Mouse (Mus musculus): Measurements from ENCODE around the gene Slc9a3r2. TPM values are rescaled to one million over a fixed set of nuclear protein-coding genes. Genes with fewer than 3 reads are reported as not detected.

Slc9a3r2 gene
- polyA plus RNA-seq, 1 experiment from 2014 or later, result 12.5 TPM

- WGBS (ENCODE audit: insufficient replicate concordance), result 56% methylated on average over 5 of the region's 5 CpGs
- ATAC-seq (no peak), DNase-seq (no peak)
- Histone ChIP-seq H3K4me1 (ENCODE audit: insufficient read depth) (peaks cover 25% of the 10 kb centered on the region), H3K36me3 (replicated peaks; ENCODE audit: insufficient read depth, low read length) (peaks cover 15% of the 10 kb centered on the region; the same call in 1 of the 2 replicates), H3K4me2 (ENCODE audit: low read depth, low read length) (no peak overlapping the region), H3K9ac (replicated peaks) (no peak overlapping the region), H3K27ac (ENCODE audit: low read depth) (no peak overlapping the region), H3K4me3 (ENCODE audit: low read depth, low read length) (no peak overlapping the region), H3K27me3 (ENCODE audit: insufficient read depth, low read length) (peaks cover 38% of the 10 kb centered on the region), H3K9me3 (ENCODE audit: low read length) (no peaks in the 10 kb centered on the region)
- TF ChIP-seq EP300 (IDR thresholded peaks at IDR 0.05; ENCODE audit: low read depth), result no peak
- TF ChIP-seq CTCF (IDR thresholded peaks at IDR 0.05; ENCODE audit: low read depth), result no peak
Observed at GRCm38 (mm10) chr17:24692385-24692784, 42.3 kb upstream of the Slc9a3r2 start.

- TF ChIP-seq EP300 (IDR thresholded peaks at IDR 0.05; ENCODE audit: low read depth), result no peak
- no peak for TF ChIP-seq CTCF (IDR thresholded peaks at IDR 0.05; ENCODE audit: low read depth)
- Histone ChIP-seq H3K4me2 (ENCODE audit: low read depth, low read length) (peak within 1 kb of the TSS; percentile 57), H3K27ac (ENCODE audit: low read depth) (no peak within 1 kb of the TSS), H3K4me1 (ENCODE audit: insufficient read depth) (peaks cover 18% of the 10 kb centered on the region), H3K9me3 (ENCODE audit: low read length) (no peaks in the 10 kb centered on the region), H3K4me3 (ENCODE audit: low read depth, low read length) (peak within 1 kb of the TSS; percentile 34), H3K27me3 (ENCODE audit: insufficient read depth, low read length) (peaks cover 41% of the 10 kb centered on the region), H3K9ac (replicated peaks) (no peak within 1 kb of the TSS), H3K36me3 (replicated peaks; ENCODE audit: insufficient read depth, low read length) (peaks cover 15% of the 10 kb centered on the region; the same call in 1 of the 2 replicates)
- 1% methylated on average over 47 of the region's 55 CpGs for WGBS (ENCODE audit: insufficient replicate concordance)
- ATAC-seq, result no peak
- no peak for DNase-seq
Observed at GRCm38 (mm10) chr17:24689251-24690081, 39.3 kb upstream of the Slc9a3r2 start, which contains the start of gene Syngr3. Syngr3 (minus strand) TSS chr17:24689955.

GRCm38 (mm10) chr17:24687599-24687998 lies 37.5 kb upstream of the Slc9a3r2 start:
- Histone ChIP-seq H3K4me3 (ENCODE audit: low read depth, low read length) (peak overlapping the region; percentile 43), H3K36me3 (replicated peaks; ENCODE audit: insufficient read depth, low read length) (0 out of 2 replicates have a peak, but pooled peaks cover 3% of the 10 kb centered on the region), H3K27me3 (ENCODE audit: insufficient read depth, low read length) (peaks cover 41% of the 10 kb centered on the region), H3K27ac (ENCODE audit: low read depth) (no peak overlapping the region), H3K4me1 (ENCODE audit: insufficient read depth) (peaks cover 18% of the 10 kb centered on the region), H3K9me3 (ENCODE audit: low read length) (no peaks in the 10 kb centered on the region), H3K9ac (replicated peaks) (0 out of 2 replicates have a peak overlapping the region, but pooled peaks have one; percentile 9), H3K4me2 (ENCODE audit: low read depth, low read length) (peak overlapping the region; percentile 75)
- WGBS (ENCODE audit: insufficient replicate concordance), result 19% methylated on average over 23 of the region's 23 CpGs
- ATAC-seq (no peak), DNase-seq (no peak)
- TF ChIP-seq CTCF (IDR thresholded peaks at IDR 0.05; ENCODE audit: low read depth) (no peak), EP300 (IDR thresholded peaks at IDR 0.05; ENCODE audit: low read depth) (no peak)

GRCm38 (mm10) chr17:24687146-24687595 lies 37.0 kb upstream of the Slc9a3r2 start:
- no peaks in the 10 kb centered on the region for H3K36me3 ChIP-seq (replicated peaks; ENCODE audit: insufficient read depth, low read length)
- H3K4me2 ChIP-seq (ENCODE audit: low read depth, low read length), result peak overlapping the region; percentile 75
- H3K9ac ChIP-seq (replicated peaks), result 0 out of 2 replicates have a peak overlapping the region, but pooled peaks have one; percentile 9
- 3% methylated on average over 24 of the region's 25 CpGs for WGBS (ENCODE audit: insufficient replicate concordance)
- peaks cover 18% of the 10 kb centered on the region for H3K4me1 ChIP-seq (ENCODE audit: insufficient read depth)
- H3K4me3 ChIP-seq (ENCODE audit: low read depth, low read length), result peak overlapping the region; percentile 43
- H3K27ac ChIP-seq (ENCODE audit: low read depth), result no peak overlapping the region
- peaks cover 41% of the 10 kb centered on the region for H3K27me3 ChIP-seq (ENCODE audit: insufficient read depth, low read length)
- DNase-seq (peak; percentile 79), ATAC-seq (peak; percentile 64)
- TF ChIP-seq CTCF (IDR thresholded peaks at IDR 0.05; ENCODE audit: low read depth) (no peak), EP300 (IDR thresholded peaks at IDR 0.05; ENCODE audit: low read depth) (no peak)
- H3K9me3 ChIP-seq (ENCODE audit: low read length), result no peaks in the 10 kb centered on the region

- Histone ChIP-seq H3K9me3 (ENCODE audit: low read length) (no peaks in the 10 kb centered on the region), H3K4me3 (ENCODE audit: low read depth, low read length) (0 out of 2 replicates have a peak overlapping the region, but pooled peaks have one; percentile 17), H3K4me1 (ENCODE audit: insufficient read depth) (peaks cover 18% of the 10 kb centered on the region), H3K9ac (replicated peaks) (no peak overlapping the region), H3K27me3 (ENCODE audit: insufficient read depth, low read length) (peaks cover 41% of the 10 kb centered on the region), H3K36me3 (replicated peaks; ENCODE audit: insufficient read depth, low read length) (no peaks in the 10 kb centered on the region; the same call in 1 of the 2 replicates), H3K4me2 (ENCODE audit: low read depth, low read length) (peak overlapping the region; percentile 58), H3K27ac (ENCODE audit: low read depth) (no peak overlapping the region)
- WGBS (ENCODE audit: insufficient replicate concordance), result 31% methylated on average over 16 of the region's 16 CpGs
- TF ChIP-seq CTCF (IDR thresholded peaks at IDR 0.05; ENCODE audit: low read depth), result no peak
- TF ChIP-seq EP300 (IDR thresholded peaks at IDR 0.05; ENCODE audit: low read depth), result no peak
- peak; percentile 81 for DNase-seq
- peak; percentile 72 for ATAC-seq
Observed at GRCm38 (mm10) chr17:24686514-24686913, 36.4 kb upstream of the Slc9a3r2 start.

GRCm38 (mm10) chr17:24677500-24678080 lies 27.5 kb upstream of the Slc9a3r2 start:
- Histone ChIP-seq H3K27me3 (ENCODE audit: insufficient read depth, low read length) (no peaks in the 10 kb centered on the region), H3K9ac (replicated peaks) (no peak overlapping the region), H3K9me3 (ENCODE audit: low read length) (no peaks in the 10 kb centered on the region), H3K27ac (ENCODE audit: low read depth) (no peak overlapping the region), H3K36me3 (replicated peaks; ENCODE audit: insufficient read depth, low read length) (peaks cover 49% of the 10 kb centered on the region), H3K4me2 (ENCODE audit: low read depth, low read length) (no peak overlapping the region), H3K4me1 (ENCODE audit: insufficient read depth) (peaks cover 9% of the 10 kb centered on the region), H3K4me3 (ENCODE audit: low read depth, low read length) (no peak overlapping the region)
- 89% methylated on average over 24 of the region's 24 CpGs for WGBS (ENCODE audit: insufficient replicate concordance)
- no peak for ATAC-seq
- DNase-seq, result no peak
- TF ChIP-seq EP300 (IDR thresholded peaks at IDR 0.05; ENCODE audit: low read depth) (no peak), CTCF (IDR thresholded peaks at IDR 0.05; ENCODE audit: low read depth) (no peak)
